Mouse (Mus musculus) gastrocnemius, postnatal 4 days (tissue): ENCODE results near the gene Olfr1423. TPM values are rescaled to one million over a fixed set of nuclear protein-coding genes. Genes with fewer than 3 reads are reported as not detected.

Experiments used
- total RNA-seq, 2 experiments: library from RNA; stranded (reverse); gene quantifications; 2 replicates each; pipeline ENCODE4 v1.2.3; 2021

The Olfr1423 gene
- total RNA-seq, 2 experiments from 2014 or later = not detected

Other genes starting within 250 kb of the Olfr1423 start
- gene Stx3, start 221.9 kb downstream of the Olfr1423 start, total RNA-seq = 1 to 10 TPM; 1.2 to 2.1 TPM
- not detected for gene Olfr1417, start 202.1 kb downstream of the Olfr1423 start, total RNA-seq
- gene Olfr1418, start 180.3 kb downstream of the Olfr1423 start, total RNA-seq = not detected
- not detected for gene Olfr1419, start 166.2 kb downstream of the Olfr1423 start, total RNA-seq
- not detected for gene Olfr1420, start 154.8 kb downstream of the Olfr1423 start, total RNA-seq
- 10 to 100 TPM; 29.6 to 32.7 TPM for gene Patl1, start 128.9 kb downstream of the Olfr1423 start, total RNA-seq
- gene Osbp, start 75.4 kb downstream of the Olfr1423 start, total RNA-seq = 10 to 100 TPM; 80.6 to 85.0 TPM
- gene Olfr1424, start 21.4 kb upstream of the Olfr1423 start, total RNA-seq = not detected
- not detected for gene Olfr1425, start 36.4 kb upstream of the Olfr1423 start, total RNA-seq
- not detected for gene Olfr1426, start 50.7 kb upstream of the Olfr1423 start, total RNA-seq
- gene Olfr1427, start 62.0 kb upstream of the Olfr1423 start, total RNA-seq = not detected
- not detected for gene Olfr1428, start 74.6 kb upstream of the Olfr1423 start, total RNA-seq
- not detected for gene Olfr76, start 81.9 kb upstream of the Olfr1423 start, total RNA-seq
- gene Olfr1555-ps1, start 128.8 kb upstream of the Olfr1423 start, total RNA-seq = not detected
- not detected for gene Olfr1431, start 159.3 kb upstream of the Olfr1423 start, total RNA-seq
- not detected for gene Olfr1432, start 191.3 kb upstream of the Olfr1423 start, total RNA-seq
- not detected for gene Olfr262, start 200.3 kb upstream of the Olfr1423 start, total RNA-seq
- gene Olfr235, start 219.7 kb upstream of the Olfr1423 start, total RNA-seq = not detected
- gene Olfr1434, start 238.5 kb upstream of the Olfr1423 start, total RNA-seq = not detected